Mouse (Mus musculus): ENCODE measurements around the gene Lrrk1. TPM values are rescaled to one million over a fixed set of nuclear protein-coding genes. Genes with fewer than 3 reads are reported as not detected.

The Lrrk1 gene
- polyA plus RNA-seq, 1 experiment from 2014 or later = 33.0 TPM

DNA sequence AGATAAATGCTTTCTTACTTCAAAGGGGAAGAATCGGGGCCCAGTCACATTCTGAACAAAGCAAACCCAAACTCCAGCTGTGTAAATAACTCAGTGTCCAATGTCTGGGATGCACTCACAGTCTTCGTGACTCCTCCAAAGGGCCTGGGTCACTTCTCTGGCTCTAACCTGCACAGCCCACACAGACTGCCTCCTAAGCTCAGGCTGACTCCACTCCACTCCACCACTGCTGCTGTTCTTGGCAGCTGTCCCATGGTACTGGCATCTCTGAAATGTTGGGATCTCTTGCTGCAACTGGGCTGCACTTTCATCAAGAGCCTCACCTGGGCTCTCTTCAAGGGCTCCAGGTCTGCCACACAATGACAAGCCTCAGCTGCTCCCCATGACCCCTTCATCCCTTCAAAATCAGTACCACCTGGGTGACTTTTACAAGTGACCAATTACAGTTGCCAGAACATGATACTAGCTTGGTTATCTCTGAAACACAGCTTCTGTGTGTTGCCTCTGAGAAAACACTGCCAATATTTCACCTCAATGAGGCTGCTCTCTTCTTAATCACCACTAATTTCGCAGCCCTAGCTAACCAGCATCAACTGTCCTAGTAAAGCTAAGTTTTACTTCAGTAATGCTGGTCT lies 62.6 kb downstream of the Lrrk1 start:
- no peak for TF ChIP-seq CTCF (IDR thresholded peaks at IDR 0.05)
- in situ Hi-C loops (cut with MboI; ENCODE audit: low pct_unique_long_range_greater_than_20kb) = no loop called here
- ATAC-seq (no peak), DNase-seq (ENCODE audit: low read depth, low spot score) (no peak)
- H3K27me3 ChIP-seq = no peaks in the 10 kb centered on the region
- CTCF ChIA-PET = interaction anchor here (1.0 kb wide), 1 partner anchor 27 kb away, joined by 3 read pairs; no protein-coding TSS in a partner anchor
- POLR2A ChIA-PET = interaction anchor here (1.4 kb wide), 1 partner anchor 12 kb away, joined by 4 read pairs; no protein-coding TSS in a partner anchor

DNA sequence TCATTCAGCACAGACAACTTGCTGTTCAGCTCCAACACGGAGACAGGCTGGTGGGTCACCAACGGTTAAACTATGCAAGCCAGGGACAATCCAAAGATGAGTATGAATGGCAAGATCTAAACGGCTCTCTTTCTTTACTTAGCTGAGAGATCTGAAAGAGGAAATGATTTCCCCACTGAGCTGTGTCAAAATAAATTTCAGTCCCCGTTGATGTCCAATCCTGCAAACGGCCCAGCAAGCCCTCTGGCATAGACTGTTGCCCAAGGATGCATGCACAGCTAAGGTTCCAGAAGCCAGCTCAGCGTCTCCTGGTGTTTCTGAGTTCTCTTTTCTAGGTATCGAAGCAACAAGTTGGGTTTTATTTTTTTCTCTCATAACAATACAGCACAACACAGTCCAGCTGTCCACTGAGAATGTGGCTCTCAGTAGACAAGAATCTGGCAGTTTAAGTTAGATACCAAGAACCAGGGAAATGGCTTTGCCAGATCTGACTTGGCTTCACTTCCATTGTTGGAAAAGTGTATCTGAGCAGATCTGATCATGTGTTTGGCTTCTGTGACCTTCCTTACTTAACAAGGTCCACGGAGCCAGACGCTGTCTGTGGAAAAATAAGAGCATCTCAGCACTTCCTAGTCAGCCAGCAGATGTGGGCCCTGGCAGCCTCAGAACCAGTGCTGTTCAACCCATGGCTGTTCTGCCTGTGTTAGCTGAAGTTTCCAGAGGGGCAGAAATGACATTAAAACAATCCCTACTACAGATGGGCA lies 64.7 kb downstream of the Lrrk1 start:
- POLR2A ChIA-PET = no interaction called here
- DNase-seq (ENCODE audit: low read depth, low spot score) (no peak), ATAC-seq (no peak)
- H3K27me3 ChIP-seq = no peaks in the 10 kb centered on the region
- CTCF ChIA-PET = interaction anchor here (0.9 to 1.9 kb wide), 3 partner anchors 8 to 65 kb away, joined by 3 to 5 read pairs (median 3); no protein-coding TSS in a partner anchor
- in situ Hi-C loops (cut with MboI; ENCODE audit: low pct_unique_long_range_greater_than_20kb) = no loop called here
- TF ChIP-seq CTCF (IDR thresholded peaks at IDR 0.05) = no peak

DNA sequence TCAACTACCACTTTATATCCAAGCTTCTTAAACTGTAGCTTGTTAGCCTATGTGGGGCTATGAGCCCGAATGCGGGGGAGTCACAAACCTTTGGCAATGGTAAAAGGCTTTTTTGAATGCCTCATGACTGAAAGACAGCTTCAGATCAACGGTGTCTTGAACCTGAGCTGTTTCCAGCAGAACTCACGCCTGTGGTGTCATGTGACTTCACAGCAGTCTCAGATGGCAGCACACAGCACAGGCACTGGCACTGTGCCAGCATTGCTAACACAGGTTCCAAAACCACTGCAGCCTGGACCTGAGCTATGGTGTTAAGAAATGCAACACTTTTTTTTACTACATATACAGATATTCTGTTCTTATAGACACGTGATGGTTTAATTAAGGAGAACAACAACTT lies 67.2 kb downstream of the Lrrk1 start:
- no peak for DNase-seq (ENCODE audit: low read depth, low spot score)
- no peak for TF ChIP-seq CTCF (IDR thresholded peaks at IDR 0.05)
- ATAC-seq = no peak
- ChIA-PET POLR2A (no interaction called here), CTCF (interaction anchor here (0.6 to 1.5 kb wide), 6 partner anchors 8 to 341 kb away, joined by 3 to 4 read pairs (median 3); no protein-coding TSS in a partner anchor)
- in situ Hi-C loops (cut with MboI; ENCODE audit: low pct_unique_long_range_greater_than_20kb) = no loop called here
- H3K27me3 ChIP-seq = no peaks in the 10 kb centered on the region

DNA sequence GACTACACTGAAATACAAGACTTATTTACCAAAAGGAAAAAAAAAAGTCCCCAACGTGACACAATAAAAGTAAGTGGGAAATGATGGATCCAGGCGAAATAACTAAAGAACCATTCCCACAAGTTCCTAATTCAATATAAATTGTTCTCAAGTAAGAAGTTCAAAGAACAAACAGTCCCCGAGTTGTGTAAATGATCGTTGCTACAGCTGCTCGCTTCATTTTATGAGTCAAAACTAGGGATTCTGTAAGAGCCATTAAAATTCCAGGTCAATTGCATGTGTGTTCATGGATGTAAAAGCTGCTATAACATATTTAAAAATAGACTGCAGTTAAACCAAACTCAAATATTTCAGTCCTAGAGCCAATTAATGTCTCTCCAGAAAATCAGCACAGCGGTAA lies 70.0 kb downstream of the Lrrk1 start:
- CTCF ChIA-PET = interaction anchor here (1.3 to 1.5 kb wide), 2 partner anchors 17 to 24 kb away, joined by 3 read pairs; no protein-coding TSS in a partner anchor
- no peak for TF ChIP-seq CTCF (IDR thresholded peaks at IDR 0.05)
- POLR2A ChIA-PET = no interaction called here
- H3K27me3 ChIP-seq = no peaks in the 10 kb centered on the region
- DNase-seq (ENCODE audit: low read depth, low spot score) (no peak), ATAC-seq (no peak)
- in situ Hi-C loops (cut with MboI; ENCODE audit: low pct_unique_long_range_greater_than_20kb) = loop anchor here (10.0 kb wide), 1 partner anchor 267 kb away; no protein-coding TSS in a partner anchor

DNA sequence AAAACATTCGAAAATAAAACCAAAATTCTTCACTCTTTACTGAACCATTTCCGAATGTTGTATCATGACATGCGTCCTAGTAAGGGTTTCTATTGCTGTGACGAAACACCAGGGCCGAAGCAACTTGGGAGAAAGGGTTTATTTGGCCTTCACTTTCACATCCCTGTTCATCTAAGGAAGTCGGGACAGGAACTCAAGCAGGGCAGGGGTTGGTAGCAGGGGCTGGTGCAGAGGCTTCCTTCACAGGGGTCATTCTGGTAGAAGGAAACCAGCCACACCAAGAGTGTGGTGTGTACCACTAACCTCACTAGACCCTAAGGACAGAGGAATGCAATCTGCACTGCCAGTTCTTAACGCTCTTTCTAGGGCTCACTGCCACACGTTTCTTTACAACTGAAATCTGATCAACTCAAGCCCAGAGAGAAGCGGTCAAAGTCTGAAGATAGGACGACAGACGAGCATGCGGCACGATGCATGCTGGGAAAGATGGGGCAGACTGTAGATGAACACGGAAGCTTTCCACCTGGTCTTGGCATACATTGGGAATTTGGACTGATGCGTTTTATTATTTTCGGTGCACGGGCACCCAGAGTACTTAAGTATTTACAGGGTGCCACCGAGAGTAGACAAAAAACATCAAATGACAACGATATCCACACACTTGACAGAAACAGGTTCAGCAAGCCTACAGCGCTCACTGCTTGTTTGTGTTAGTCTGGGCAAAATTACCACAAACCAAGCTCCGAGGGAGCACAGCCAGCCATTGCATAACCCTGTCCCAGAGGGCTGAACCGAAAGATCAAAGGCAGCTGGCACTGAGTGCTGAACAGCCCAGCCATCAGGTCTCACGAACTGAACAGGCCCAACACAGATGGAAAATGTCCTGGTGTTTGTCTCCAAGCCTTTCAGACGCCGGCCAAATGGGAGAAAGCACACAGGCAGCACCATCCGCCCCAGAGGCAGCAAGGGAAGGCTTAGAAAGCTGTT lies 77.2 kb downstream of the Lrrk1 start:
- DNase-seq (ENCODE audit: low read depth, low spot score) (no peak), ATAC-seq (no peak)
- ChIA-PET POLR2A (interaction anchor here (0.6 to 1.2 kb wide), 2 partner anchors 35 to 77 kb away, joined by 4 to 5 read pairs; partner anchors contain the start of gene Lrrk1), CTCF (interaction anchor here (1.2 to 3.7 kb wide), 3 partner anchors 28 to 79 kb away, joined by 3 to 20 read pairs (median 8); no protein-coding TSS in a partner anchor)
- no peak for TF ChIP-seq CTCF (IDR thresholded peaks at IDR 0.05)
- in situ Hi-C loops (cut with MboI; ENCODE audit: low pct_unique_long_range_greater_than_20kb) = loop anchor here (5.0 to 10.0 kb wide), 3 partner anchors 81 to 356 kb away; no protein-coding TSS in a partner anchor
- H3K27me3 ChIP-seq = no peaks in the 10 kb centered on the region

DNA sequence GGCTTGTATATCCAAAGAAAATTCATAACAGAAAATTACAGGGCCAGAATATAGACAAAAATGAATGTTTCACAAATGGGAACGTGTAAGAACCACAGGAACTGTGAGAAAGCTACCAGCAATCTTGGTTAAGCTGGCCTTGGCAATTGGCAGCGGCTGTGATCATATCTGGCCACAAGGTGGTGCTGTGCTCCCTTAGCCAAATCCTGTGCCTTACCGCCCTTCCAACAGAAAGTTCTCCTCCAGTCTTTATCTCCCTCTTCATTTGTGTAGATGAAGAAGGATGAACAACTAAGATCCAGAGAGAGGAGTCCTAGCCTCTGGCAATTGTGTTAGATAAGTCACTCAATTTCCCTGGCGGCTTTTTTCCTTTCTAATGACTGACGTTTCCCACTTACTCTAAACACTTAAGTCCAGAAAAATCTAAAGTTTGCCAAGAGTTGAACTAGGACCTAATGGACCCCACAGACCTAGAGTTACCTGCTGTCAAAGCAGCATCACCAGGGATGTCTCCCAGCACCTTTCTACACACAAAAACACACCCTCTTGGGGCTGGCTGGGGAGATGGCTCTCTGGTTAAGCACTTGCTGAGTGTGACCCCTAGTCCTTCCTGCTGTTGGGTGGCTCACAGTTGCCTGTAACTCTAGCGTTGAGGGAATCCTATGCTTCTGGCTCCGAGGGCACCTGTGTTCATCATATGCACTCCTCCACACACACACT lies 78.0 kb downstream of the Lrrk1 start:
- ATAC-seq (no peak), DNase-seq (ENCODE audit: low read depth, low spot score) (peak; percentile 35)
- POLR2A ChIA-PET = interaction anchor here (1.4 kb wide), 1 partner anchor 78 kb away, joined by 5 read pairs; the partner anchor contains the start of gene Lrrk1
- in situ Hi-C loops (cut with MboI; ENCODE audit: low pct_unique_long_range_greater_than_20kb) = loop anchor here (5.0 to 10.0 kb wide), 3 partner anchors 82 to 357 kb away; no protein-coding TSS in a partner anchor
- CTCF ChIA-PET = interaction anchor here (0.9 to 3.7 kb wide), 13 partner anchors 9 to 354 kb away, joined by 3 to 20 read pairs (median 4); partner anchors contain the start of gene Lrrk1
- no peaks in the 10 kb centered on the region for H3K27me3 ChIP-seq
- TF ChIP-seq CTCF (IDR thresholded peaks at IDR 0.05) = peak; percentile 51

DNA sequence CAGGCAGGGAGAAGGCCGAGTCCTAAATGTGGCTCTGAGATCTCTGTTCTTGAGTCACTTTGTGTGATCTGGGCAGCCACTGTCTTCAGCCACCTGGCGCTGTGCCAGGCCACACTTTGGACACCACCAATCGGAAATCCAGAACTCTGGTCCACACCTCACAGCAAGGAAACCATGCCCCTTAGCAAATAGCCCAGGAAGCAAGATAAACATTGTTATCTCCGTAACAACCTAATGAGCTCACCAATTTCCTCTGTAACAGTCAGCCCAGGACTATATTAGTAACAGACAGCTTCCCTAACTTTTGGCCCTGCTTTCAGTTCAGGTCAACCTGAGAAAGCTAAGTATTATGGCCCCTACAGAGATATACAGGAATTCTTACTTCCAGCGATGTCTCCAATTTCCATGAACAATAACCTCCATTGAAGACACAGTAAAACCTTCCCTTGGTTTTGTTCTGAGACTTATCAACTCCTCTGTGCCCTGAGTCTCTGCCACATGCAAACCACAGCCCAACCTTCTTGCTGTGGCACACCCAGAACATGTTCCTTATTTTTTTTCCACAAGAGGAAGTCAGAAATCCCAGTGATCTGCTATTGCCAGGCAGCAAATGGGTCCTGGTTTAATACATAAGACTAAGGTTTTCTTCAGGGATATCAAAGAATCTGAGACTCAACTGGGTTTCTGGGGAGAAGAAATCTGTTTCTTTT lies 78.8 kb downstream of the Lrrk1 start:
- peak; percentile 66 for ATAC-seq
- H3K27me3 ChIP-seq = no peaks in the 10 kb centered on the region
- in situ Hi-C loops (cut with MboI; ENCODE audit: low pct_unique_long_range_greater_than_20kb) = no loop called here
- CTCF ChIA-PET = interaction anchor here (0.9 to 3.7 kb wide), 13 partner anchors 8 to 355 kb away, joined by 3 to 20 read pairs (median 4); partner anchors contain the start of gene Lrrk1
- POLR2A ChIA-PET = interaction anchor here (1.4 kb wide), 1 partner anchor 79 kb away, joined by 5 read pairs; the partner anchor contains the start of gene Lrrk1
- no peak for TF ChIP-seq CTCF (IDR thresholded peaks at IDR 0.05)
- DNase-seq (ENCODE audit: low read depth, low spot score) = peak; percentile 66

DNA sequence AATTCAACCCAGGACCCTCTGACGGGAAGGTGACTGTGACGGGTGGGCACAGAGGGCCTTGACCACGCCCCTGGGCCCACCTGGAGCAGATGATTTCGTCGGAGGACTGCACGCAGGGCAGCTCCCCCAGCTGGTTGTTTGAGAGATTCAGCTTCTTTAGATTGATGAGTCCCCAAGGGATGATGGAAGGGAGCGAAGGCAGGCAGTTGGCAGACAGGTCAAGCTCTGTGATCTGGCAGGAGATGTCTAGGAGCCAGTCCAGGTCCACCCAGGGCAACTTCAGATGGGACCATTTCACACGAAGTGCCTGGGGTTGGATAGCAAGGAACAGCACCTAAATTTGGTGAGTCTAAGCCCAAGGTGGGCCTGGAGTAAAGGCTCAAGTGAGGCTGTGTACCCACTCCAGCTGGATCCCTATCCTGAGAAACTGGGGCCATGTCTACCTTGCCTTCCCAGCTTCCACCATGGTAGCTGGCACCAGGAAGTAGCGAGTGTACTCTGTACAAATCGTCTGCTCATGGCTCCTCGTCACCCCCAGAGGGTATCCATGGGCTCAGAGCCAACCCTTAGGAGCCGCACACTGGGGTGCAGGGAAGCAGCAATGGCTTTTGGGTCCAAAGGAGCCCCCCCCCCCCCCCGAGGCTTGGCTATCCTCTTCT lies 79.4 kb downstream of the Lrrk1 start:
- TF ChIP-seq CTCF (IDR thresholded peaks at IDR 0.05) = no peak
- ATAC-seq = peak; percentile 38
- in situ Hi-C loops (cut with MboI; ENCODE audit: low pct_unique_long_range_greater_than_20kb) = no loop called here

More for the DNA sequence above, 79.4 kb downstream of the Lrrk1 start:
- ChIA-PET CTCF (interaction anchor here (0.8 to 3.7 kb wide), 12 partner anchors 8 to 356 kb away, joined by 3 to 20 read pairs (median 4); partner anchors contain the start of gene Lrrk1), POLR2A (interaction anchor here (0.5 to 1.4 kb wide), 3 partner anchors 79 to 217 kb away, joined by 3 to 6 read pairs (median 5); partner anchors contain the start of gene Lrrk1)
- DNase-seq (ENCODE audit: low read depth, low spot score) = no peak
- H3K27me3 ChIP-seq = no peaks in the 10 kb centered on the region

Measured in Patski (cell line).